Mouse (Mus musculus) limb, embryonic 11.5 days (tissue): Measurements from ENCODE around the gene Fancb. TPM values are rescaled to one million over a fixed set of nuclear protein-coding genes. Genes with fewer than 3 reads are reported as not detected.

Source experiments
- ATAC-seq: fragments of 200-750 bp; cut with Nextera tagmentation; 2 replicates; pipeline ENCODE4 v1.8.0; 2017; ENCODE audit warnings: low read depth; ENCODE audit not compliant: insufficient number of reproducible peaks, low FRiP score, low TSS enrichment
- DNase-seq: peaks from one replicate; pipeline ENCODE4 v3.0.0-alpha.2; 2015; ENCODE audit warnings: low spot score
- H3K27ac ChIP-seq: fragments of 300-500 bp; sonication (generic); replicated peaks from 2 replicates; pipeline ENCODE4 v1.5.1; 2014; ENCODE audit warnings: low read depth, mild to moderate bottlenecking, low read length
- H3K27me3 ChIP-seq: fragments of 300-500 bp; sonication (generic); 2 replicates; pipeline ENCODE4 v1.6.1; 2014; ENCODE audit warnings: mild to moderate bottlenecking, low read length, mixed read lengths; ENCODE audit not compliant: control insufficient read depth, insufficient read depth
- H3K36me3 ChIP-seq: fragments of 300-500 bp; sonication (generic); 2 replicates; pipeline ENCODE4 v1.6.1; 2014; ENCODE audit warnings: mild to moderate bottlenecking, low read length, moderate library complexity, mixed read lengths; ENCODE audit not compliant: control insufficient read depth, insufficient read depth
- H3K4me1 ChIP-seq: fragments of 300-500 bp; sonication (generic); 2 replicates; pipeline ENCODE4 v1.6.1; 2014; ENCODE audit warnings: low read length, mixed read lengths; ENCODE audit not compliant: control insufficient read depth, insufficient read depth
- H3K4me2 ChIP-seq: fragments of 300-500 bp; sonication (generic); 2 replicates; pipeline ENCODE4 v1.6.1; 2014; ENCODE audit warnings: low read depth, mild to moderate bottlenecking, moderate library complexity; ENCODE audit not compliant: severe bottlenecking
- H3K4me3 ChIP-seq: fragments of 300-500 bp; sonication (generic); 2 replicates; pipeline ENCODE4 v1.5.1; 2014; ENCODE audit warnings: low read depth, low read length
- H3K9ac ChIP-seq: fragments of 300-500 bp; sonication (generic); 2 replicates; pipeline ENCODE4 v1.6.1; 2014; ENCODE audit warnings: mild to moderate bottlenecking, low read length
- H3K9me3 ChIP-seq: fragments of 300-500 bp; sonication (generic); 2 replicates; pipeline ENCODE4 v1.6.1; 2016; ENCODE audit warnings: low read length; ENCODE audit not compliant: control insufficient read depth
- polyA plus RNA-seq: library from polyadenylated mRNA; unstranded; fragments of >200 nt; fragmentation: Nextera tagmentation; extraction: Ambion mirVana; gene quantifications from 2 replicates; pipeline ENCODE4 v1.2.1, GENCODE M21; 2014

Fancb gene
- polyA plus RNA-seq, 1 experiment from 2014 or later: 12.9 TPM

DNA sequence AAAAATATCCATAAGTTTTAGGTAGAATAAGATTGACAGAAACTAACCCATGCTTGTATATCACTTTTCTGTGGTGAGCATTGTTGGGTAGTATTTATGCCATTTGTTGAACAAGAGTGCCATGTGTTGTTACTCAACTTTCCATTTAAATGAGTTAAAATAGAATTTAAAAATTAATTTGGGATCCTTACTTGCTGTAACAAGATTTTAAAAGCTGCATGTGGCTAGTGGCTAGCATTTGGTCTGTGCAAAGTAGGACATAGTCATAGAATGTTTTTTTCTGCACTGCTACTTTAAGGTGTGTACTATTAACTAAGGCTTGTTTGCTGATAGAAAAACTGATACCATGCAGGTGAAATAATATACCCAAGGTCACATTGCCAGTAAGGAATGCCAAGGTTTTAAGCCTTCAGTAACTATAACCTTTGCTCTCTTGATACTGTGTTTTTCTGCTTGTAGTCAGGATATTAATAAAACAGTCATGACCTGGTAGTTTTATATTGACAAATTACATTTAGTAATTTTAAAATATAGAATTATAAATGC lies 24.5 kb downstream of the Fancb start, which contains the start of gene Gm17604:
Gene Gm17604 (minus strand): TSS at position 51 of the 546 bp plus-strand sequence.
- H3K4me2 ChIP-seq: no peak within 1 kb of the TSS
- no peaks in the 10 kb centered on the region for H3K27me3 ChIP-seq
- H3K27ac ChIP-seq: no peak within 1 kb of the TSS
- ATAC-seq: no peak
- H3K4me1 ChIP-seq: no peaks in the 10 kb centered on the region
- H3K4me3 ChIP-seq: no peak within 1 kb of the TSS
- no peaks in the 10 kb centered on the region for H3K36me3 ChIP-seq
- no peak within 1 kb of the TSS for H3K9ac ChIP-seq
- H3K9me3 ChIP-seq: no peaks in the 10 kb centered on the region
- no peak for DNase-seq

Other genes starting within 250 kb of the Fancb start
- 16.3 and 16.8 TPM in 2 replicates for gene Mospd2, start 217 bp upstream of the Fancb start, polyA plus RNA-seq
- gene Gm17604, start 24.2 kb downstream of the Fancb start, polyA plus RNA-seq: not detected in 2 replicates